Mouse (Mus musculus) heart, adult 18-20 months (tissue): ENCODE data around the gene Rasal1. TPM values are rescaled to one million over a fixed set of nuclear protein-coding genes. Genes with fewer than 3 reads are reported as not detected.
A peak's percentile ranks its signal among the peaks of the same experiment; 100 is the strongest.

Source experiments
- DNase-seq, 2 experiments: peaks; one replicate each; pipeline ENCODE4 v3.0.0; 2021 to 2022; ENCODE audit warnings: mixed read lengths in 1 of 2
- total RNA-seq, 2 experiments: library from RNA; stranded (reverse); gene quantifications; 2 replicates each; pipeline ENCODE4 v1.2.3; 2021

The Rasal1 gene
- total RNA-seq, 2 experiments from 2014 or later = 0.69 TPM; not detected in 1

- no peak for DNase-seq
These were observed 47.6 kb downstream of the Rasal1 start for GRCm38 (mm10) chr5:120696057-120696743.

- no peak for DNase-seq
These were observed 48.3 kb downstream of the Rasal1 start for GRCm38 (mm10) chr5:120696865-120697264.

- DNase-seq = no peak
These were observed 49.6 kb downstream of the Rasal1 start for GRCm38 (mm10) chr5:120698181-120698580.

GRCm38 (mm10) chr5:120698801-120699391 lies 50.3 kb downstream of the Rasal1 start:
- peak; percentile 29 to 46 for DNase-seq

- no peak for DNase-seq
These were observed 52.6 kb downstream of the Rasal1 start for GRCm38 (mm10) chr5:120700996-120701790.

GRCm38 (mm10) chr5:120702421-120702820 lies 53.8 kb downstream of the Rasal1 start:
- no peak for DNase-seq

- no peak for DNase-seq
These were observed 54.4 kb downstream of the Rasal1 start for GRCm38 (mm10) chr5:120702969-120703368.

GRCm38 (mm10) chr5:120703660-120704059 lies 55.0 kb downstream of the Rasal1 start:
- no peak for DNase-seq

GRCm38 (mm10) chr5:120704421-120704820 lies 55.8 kb downstream of the Rasal1 start:
- no peak for DNase-seq

- peak in 1 of 2 experiments; percentile 26 for DNase-seq
These were observed 57.9 kb downstream of the Rasal1 start for GRCm38 (mm10) chr5:120706541-120706940.

GRCm38 (mm10) chr5:120706976-120707375 lies 58.4 kb downstream of the Rasal1 start:
- no peak for DNase-seq

GRCm38 (mm10) chr5:120710161-120710825 lies 61.7 kb downstream of the Rasal1 start:
- DNase-seq = no peak

- DNase-seq = no peak
These were observed 62.2 kb downstream of the Rasal1 start for GRCm38 (mm10) chr5:120710826-120711248.

GRCm38 (mm10) chr5:120711416-120711815 lies 62.8 kb downstream of the Rasal1 start:
- peak; percentile 41 to 44 for DNase-seq

GRCm38 (mm10) chr5:120711827-120712226 lies 63.2 kb downstream of the Rasal1 start, which contains the start of gene Dtx1:
Dtx1 (minus strand) TSS chr5:120711927.
- DNase-seq = no peak

GRCm38 (mm10) chr5:120712721-120713120 lies 64.1 kb downstream of the Rasal1 start:
- no peak for DNase-seq

GRCm38 (mm10) chr5:120714314-120714713 lies 65.7 kb downstream of the Rasal1 start:
- peak; percentile 31 to 71 for DNase-seq

- no peak for DNase-seq
These were observed 68.5 kb downstream of the Rasal1 start for GRCm38 (mm10) chr5:120717136-120717535.

- no peak for DNase-seq
These were observed 70.2 kb downstream of the Rasal1 start for GRCm38 (mm10) chr5:120718600-120719378.

GRCm38 (mm10) chr5:120721005-120721404 lies 72.4 kb downstream of the Rasal1 start:
- DNase-seq = no peak

- no peak for DNase-seq
These were observed 77.3 kb downstream of the Rasal1 start for GRCm38 (mm10) chr5:120725811-120726455.
